Mouse (Mus musculus): Measurements from ENCODE around the gene Xylb. TPM values are rescaled to one million over a fixed set of nuclear protein-coding genes. Genes with fewer than 3 reads are reported as not detected.

Gene Xylb
- polyA plus RNA-seq, 1 experiment from 2014 or later: 2.2 TPM

Other genes with a start within 250 kb of the Xylb start
- gene Acaa1b, start 200.3 kb upstream of the Xylb start, polyA plus RNA-seq (2014; fragmentation: Nextera tagmentation; extraction: Ambion mirVana): 0.50 TPM in 1 of 2 replicates, not detected in the other
- gene Gm47289, start 198.2 kb upstream of the Xylb start, polyA plus RNA-seq (2014; fragmentation: Nextera tagmentation; extraction: Ambion mirVana): not detected in 2 replicates
- not detected in 2 replicates for gene Slc22a13, start 148.3 kb upstream of the Xylb start, polyA plus RNA-seq (2014; fragmentation: Nextera tagmentation; extraction: Ambion mirVana)
- 9.9 and 11.9 TPM in 2 replicates for gene Oxsr1, start 35.0 kb upstream of the Xylb start, polyA plus RNA-seq (2014; fragmentation: Nextera tagmentation; extraction: Ambion mirVana)
- 72.5 and 81.2 TPM in 2 replicates for gene Acaa1a, start 17.7 kb upstream of the Xylb start, polyA plus RNA-seq (2014; fragmentation: Nextera tagmentation; extraction: Ambion mirVana)
- gene Myd88, start 16.0 kb upstream of the Xylb start, polyA plus RNA-seq (2014; fragmentation: Nextera tagmentation; extraction: Ambion mirVana): 12.5 and 13.3 TPM in 2 replicates
- not detected in 2 replicates for gene Slc22a14, start 8.2 kb downstream of the Xylb start, polyA plus RNA-seq (2014; fragmentation: Nextera tagmentation; extraction: Ambion mirVana)
- gene Acvr2b, start 44.7 kb downstream of the Xylb start, polyA plus RNA-seq (2014; fragmentation: Nextera tagmentation; extraction: Ambion mirVana): 26.9 and 29.1 TPM in 2 replicates
- 19.4 and 20.2 TPM in 2 replicates for gene Exog, start 87.6 kb downstream of the Xylb start, polyA plus RNA-seq (2014; fragmentation: Nextera tagmentation; extraction: Ambion mirVana)
- gene Scn5a, start 221.6 kb downstream of the Xylb start, polyA plus RNA-seq (2014; fragmentation: Nextera tagmentation; extraction: Ambion mirVana): 8.0 and 8.6 TPM in 2 replicates